Mouse (Mus musculus): ENCODE measurements around the gene Fsip1. TPM values are rescaled to one million over a fixed set of nuclear protein-coding genes. Genes with fewer than 3 reads are reported as not detected.

Gene Fsip1
- total RNA-seq (2014; rRNA removed) (0.58 and 1.5 TPM in 2 replicates), polyA plus RNA-seq (2015; fragmentation: Nextera tagmentation; extraction: Ambion mirVana) (3.7 and 3.9 TPM in 2 replicates)

DNA sequence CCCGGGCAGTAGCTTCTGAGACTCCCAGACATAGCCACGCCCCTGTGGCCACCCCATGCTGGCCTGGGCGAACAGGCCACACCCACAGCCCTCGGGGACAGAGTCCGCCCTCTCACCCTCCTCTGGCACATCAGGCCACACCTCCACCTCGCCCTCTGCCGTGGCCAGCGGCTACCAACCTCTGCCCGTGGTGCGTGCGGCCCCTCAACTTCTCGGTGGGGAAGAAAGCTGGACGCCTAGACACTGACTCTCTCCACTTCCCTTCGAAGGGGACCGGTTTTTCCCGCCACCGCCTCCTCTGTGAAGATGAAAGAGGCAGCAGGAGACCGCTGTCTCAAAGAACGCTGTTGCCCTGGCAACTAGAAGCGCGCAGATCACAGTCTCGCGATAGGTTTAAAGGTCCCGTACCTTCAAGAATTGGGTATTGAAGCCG lies at the start of gene Fsip1:
TSS of gene Fsip1 (minus strand) at position 346 of the 433 bp plus-strand sequence.
- no peaks in the 10 kb centered on the region for H3K4me1 ChIP-seq (ENCODE audit: insufficient read depth, low read length)
- DNase-seq (ENCODE audit: low spot score) (peak; percentile 89), ATAC-seq (peak; percentile 91)
- no peak within 1 kb of the TSS for H3K27ac ChIP-seq
- H3K9me3 ChIP-seq (ENCODE audit: low read length), result no peaks in the 10 kb centered on the region
- peak within 1 kb of the TSS; percentile 58 for H3K4me2 ChIP-seq (ENCODE audit: low read depth, low read length)
- H3K36me3 ChIP-seq (ENCODE audit: insufficient read depth, low read length), result no peaks in the 10 kb centered on the region
- TF ChIP-seq CTCF (IDR thresholded peaks at IDR 0.05; ENCODE audit: low read depth), result no peak
- H3K27me3 ChIP-seq (ENCODE audit: insufficient read depth, low read length), result no peaks in the 10 kb centered on the region
- 4% methylated on average over 23 of the region's 25 CpGs for WGBS
- peak within 1 kb of the TSS; percentile 38; the same call in 1 of the 2 replicates for H3K9ac ChIP-seq (replicated peaks; ENCODE audit: low read length)
- peak within 1 kb of the TSS; percentile 45 for H3K4me3 ChIP-seq (ENCODE audit: low read length)

DNA sequence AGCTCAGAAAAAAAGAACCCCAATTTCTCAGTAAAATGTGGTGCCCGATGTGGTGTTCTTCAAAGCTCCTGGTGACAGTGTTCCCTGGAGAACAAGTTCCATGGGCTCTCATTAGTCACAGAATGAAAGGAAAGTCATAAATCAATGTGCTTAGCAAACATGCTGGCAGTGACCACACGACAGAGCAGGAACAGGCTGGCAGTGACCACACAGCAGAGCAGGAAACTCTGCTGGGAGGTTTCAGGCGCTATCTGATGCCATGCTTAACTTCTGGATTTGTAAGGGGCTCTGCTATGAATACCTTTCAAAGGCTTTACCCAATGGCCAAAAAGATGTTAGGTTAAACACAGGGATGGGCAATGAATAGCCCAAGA lies 49.7 kb upstream of the Fsip1 start:
- no peak overlapping the region for H3K4me2 ChIP-seq (ENCODE audit: low read depth, low read length)
- H3K9ac ChIP-seq (replicated peaks; ENCODE audit: low read length), result no peak overlapping the region
- no peaks in the 10 kb centered on the region for H3K36me3 ChIP-seq (ENCODE audit: insufficient read depth, low read length)
- peak; percentile 18 for DNase-seq (ENCODE audit: low spot score)
- H3K27me3 ChIP-seq (ENCODE audit: insufficient read depth, low read length), result no peaks in the 10 kb centered on the region
- 45% methylated on average over 3 of the region's 3 CpGs for WGBS
- ATAC-seq, result no peak
- no peaks in the 10 kb centered on the region for H3K9me3 ChIP-seq (ENCODE audit: low read length)
- H3K4me1 ChIP-seq (ENCODE audit: insufficient read depth, low read length), result 0 out of 2 replicates have a peak, but pooled peaks cover 4% of the 10 kb centered on the region
- H3K4me3 ChIP-seq (ENCODE audit: low read length), result no peak overlapping the region
- no peak for TF ChIP-seq CTCF (IDR thresholded peaks at IDR 0.05; ENCODE audit: low read depth)
- H3K27ac ChIP-seq, result no peak overlapping the region

DNA sequence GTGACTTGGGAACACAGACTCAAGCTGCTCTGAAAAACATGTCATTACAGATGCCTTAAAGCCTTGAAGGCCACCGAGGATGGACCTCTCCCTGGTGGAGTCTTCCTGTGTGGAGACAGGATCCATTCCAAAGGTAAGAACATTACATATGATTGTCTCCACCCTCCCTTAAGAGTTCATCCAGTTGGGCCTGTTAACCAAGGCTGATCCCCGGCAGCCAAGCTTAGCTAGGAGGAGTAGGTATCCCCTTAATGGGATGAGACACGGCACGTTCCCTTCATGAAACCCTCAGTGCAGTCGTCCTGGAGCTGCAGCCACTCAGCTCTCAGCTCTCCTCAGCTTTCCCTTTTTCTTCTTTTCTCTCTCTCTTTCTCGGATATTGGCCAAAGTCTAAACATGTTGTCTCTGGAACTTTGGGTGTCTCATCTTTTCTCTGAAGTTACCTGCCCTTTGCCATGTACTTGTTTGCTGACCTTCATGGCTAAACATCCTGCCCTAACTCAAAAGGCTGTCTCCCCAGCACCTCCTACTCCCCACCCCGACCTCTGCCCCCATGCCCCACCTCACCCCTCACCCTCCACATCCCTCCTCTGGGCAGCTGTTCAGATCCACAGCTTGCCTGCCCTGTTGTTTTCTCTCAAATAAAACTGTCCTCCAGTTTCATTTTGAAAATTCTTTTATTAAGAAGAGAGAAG lies 49.2 kb upstream of the Fsip1 start:
- Histone ChIP-seq H3K27ac (no peak overlapping the region), H3K4me2 (ENCODE audit: low read depth, low read length) (no peak overlapping the region), H3K27me3 (ENCODE audit: insufficient read depth, low read length) (no peaks in the 10 kb centered on the region), H3K36me3 (ENCODE audit: insufficient read depth, low read length) (no peaks in the 10 kb centered on the region), H3K4me1 (ENCODE audit: insufficient read depth, low read length) (0 out of 2 replicates have a peak, but pooled peaks cover 4% of the 10 kb centered on the region), H3K9ac (replicated peaks; ENCODE audit: low read length) (no peak overlapping the region), H3K4me3 (ENCODE audit: low read length) (no peak overlapping the region), H3K9me3 (ENCODE audit: low read length) (no peaks in the 10 kb centered on the region)
- no peak for DNase-seq (ENCODE audit: low spot score)
- 74% methylated on average over 7 of the region's 7 CpGs for WGBS
- ATAC-seq, result no peak
- no peak for TF ChIP-seq CTCF (IDR thresholded peaks at IDR 0.05; ENCODE audit: low read depth)

DNA sequence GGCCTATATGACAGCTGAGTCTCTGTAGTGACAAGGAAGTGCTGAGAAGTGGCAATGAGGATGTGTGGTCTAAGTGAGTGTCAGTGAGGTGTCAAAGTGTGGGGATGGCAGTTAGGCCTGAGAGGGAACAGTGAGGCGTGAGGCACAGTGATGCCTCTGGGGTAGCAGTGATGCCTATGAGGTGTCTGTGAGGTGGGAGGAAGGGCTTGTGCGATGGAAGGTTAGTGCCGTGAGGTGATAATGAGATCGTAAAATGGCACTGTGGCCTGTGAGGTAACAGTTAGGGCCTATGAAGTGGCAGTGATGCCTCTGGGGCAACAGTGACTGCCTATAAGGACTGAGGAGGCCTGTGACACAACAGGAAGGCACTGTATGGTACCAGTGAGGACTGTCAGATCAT lies 46.7 kb upstream of the Fsip1 start:
- H3K9ac ChIP-seq (replicated peaks; ENCODE audit: low read length), result no peak overlapping the region
- H3K9me3 ChIP-seq (ENCODE audit: low read length), result no peaks in the 10 kb centered on the region
- no peak for TF ChIP-seq CTCF (IDR thresholded peaks at IDR 0.05; ENCODE audit: low read depth)
- H3K4me3 ChIP-seq (ENCODE audit: low read length), result no peak overlapping the region
- H3K4me2 ChIP-seq (ENCODE audit: low read depth, low read length), result no peak overlapping the region
- no peaks in the 10 kb centered on the region for H3K27me3 ChIP-seq (ENCODE audit: insufficient read depth, low read length)
- no peak for ATAC-seq
- no peak overlapping the region for H3K27ac ChIP-seq
- H3K4me1 ChIP-seq (ENCODE audit: insufficient read depth, low read length), result 0 out of 2 replicates have a peak, but pooled peaks cover 4% of the 10 kb centered on the region
- no peak for DNase-seq (ENCODE audit: low spot score)
- 94% methylated on average over 4 of the region's 4 CpGs for WGBS
- H3K36me3 ChIP-seq (ENCODE audit: insufficient read depth, low read length), result no peaks in the 10 kb centered on the region

DNA sequence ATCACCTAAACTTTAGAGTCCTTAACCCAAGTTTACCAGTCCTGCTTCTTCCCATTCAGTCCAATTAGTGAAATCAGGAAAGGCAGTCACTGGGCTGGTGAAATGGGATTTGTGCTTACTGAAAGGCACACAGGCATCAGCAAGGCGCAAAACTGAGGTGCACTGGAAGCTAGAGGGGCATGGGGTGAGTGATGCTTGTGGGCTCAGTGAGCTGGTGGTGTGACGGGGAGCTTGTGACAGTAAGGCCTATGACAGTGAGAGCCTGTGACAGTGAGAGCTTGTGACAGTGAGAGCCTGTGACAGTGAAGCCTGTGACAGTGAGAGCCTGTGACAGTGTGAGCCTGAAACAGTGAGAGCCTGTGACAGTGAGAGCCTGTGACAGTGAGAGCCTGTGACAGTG lies 44.9 kb upstream of the Fsip1 start:
- H3K4me1 ChIP-seq (ENCODE audit: insufficient read depth, low read length), result no peaks in the 10 kb centered on the region
- no peak overlapping the region for H3K9ac ChIP-seq (replicated peaks; ENCODE audit: low read length)
- H3K4me2 ChIP-seq (ENCODE audit: low read depth, low read length), result no peak overlapping the region
- DNase-seq (ENCODE audit: low spot score), result no peak
- H3K36me3 ChIP-seq (ENCODE audit: insufficient read depth, low read length), result no peaks in the 10 kb centered on the region
- no peaks in the 10 kb centered on the region for H3K27me3 ChIP-seq (ENCODE audit: insufficient read depth, low read length)
- no peaks in the 10 kb centered on the region for H3K9me3 ChIP-seq (ENCODE audit: low read length)
- WGBS, result 86% methylated on average over 2 of the region's 2 CpGs
- no peak overlapping the region for H3K4me3 ChIP-seq (ENCODE audit: low read length)
- ATAC-seq, result no peak
- no peak overlapping the region for H3K27ac ChIP-seq
- no peak for TF ChIP-seq CTCF (IDR thresholded peaks at IDR 0.05; ENCODE audit: low read depth)

DNA sequence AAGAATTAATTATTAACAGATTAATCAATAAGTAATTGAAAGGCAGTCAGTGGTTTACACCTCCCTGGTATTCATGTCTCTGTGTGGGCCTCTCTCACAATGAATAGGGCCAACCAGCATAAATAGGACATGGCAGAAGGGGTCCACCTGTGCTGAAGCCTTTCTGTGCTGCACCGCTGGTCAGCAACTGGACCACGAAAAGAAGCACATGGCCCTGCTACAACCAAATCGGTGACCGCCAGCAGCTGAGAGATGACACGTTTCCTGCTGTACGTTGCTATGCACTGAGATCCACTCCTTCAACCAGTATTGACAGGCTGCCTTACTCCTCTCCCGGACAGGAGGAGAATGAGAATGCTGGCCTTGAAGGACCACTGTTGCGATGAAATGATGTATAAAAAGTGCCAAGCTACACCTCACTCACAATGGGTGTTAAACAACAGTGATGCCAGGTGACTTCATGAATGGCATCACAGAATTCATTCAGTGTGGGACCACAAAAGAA lies 44.3 kb upstream of the Fsip1 start:
- Histone ChIP-seq H3K27ac (no peak overlapping the region), H3K9me3 (ENCODE audit: low read length) (no peaks in the 10 kb centered on the region), H3K36me3 (ENCODE audit: insufficient read depth, low read length) (no peaks in the 10 kb centered on the region), H3K4me2 (ENCODE audit: low read depth, low read length) (no peak overlapping the region), H3K27me3 (ENCODE audit: insufficient read depth, low read length) (no peaks in the 10 kb centered on the region), H3K4me3 (ENCODE audit: low read length) (no peak overlapping the region), H3K9ac (replicated peaks; ENCODE audit: low read length) (no peak overlapping the region), H3K4me1 (ENCODE audit: insufficient read depth, low read length) (no peaks in the 10 kb centered on the region)
- WGBS, result 64% methylated on average over 8 of the region's 8 CpGs
- DNase-seq (ENCODE audit: low spot score) (no peak), ATAC-seq (0 out of 2 replicates have a peak, but pooled peaks have one; percentile 27)
- no peak for TF ChIP-seq CTCF (IDR thresholded peaks at IDR 0.05; ENCODE audit: low read depth)

DNA sequence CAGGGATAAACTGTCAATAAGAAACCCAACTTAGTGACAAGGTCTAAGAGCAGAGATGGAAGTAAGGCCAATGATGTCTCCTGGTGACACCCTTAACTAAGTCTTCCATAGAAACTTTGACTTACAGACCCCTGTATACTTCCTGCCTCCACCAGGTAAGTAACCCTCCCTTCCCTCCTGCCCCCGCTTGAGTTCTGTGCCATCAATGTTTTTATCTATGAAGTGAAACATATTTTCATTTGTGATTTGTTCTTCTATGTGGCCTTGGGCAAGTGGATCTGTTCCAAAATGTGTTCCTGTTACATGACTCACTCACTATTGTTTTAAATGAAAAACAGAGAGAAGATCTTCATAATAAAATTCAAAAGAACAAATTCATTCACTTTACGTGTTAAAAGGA lies 43.2 kb upstream of the Fsip1 start:
- Histone ChIP-seq H3K4me1 (ENCODE audit: insufficient read depth, low read length) (no peaks in the 10 kb centered on the region), H3K27me3 (ENCODE audit: insufficient read depth, low read length) (no peaks in the 10 kb centered on the region), H3K27ac (no peak overlapping the region), H3K9me3 (ENCODE audit: low read length) (no peaks in the 10 kb centered on the region), H3K36me3 (ENCODE audit: insufficient read depth, low read length) (no peaks in the 10 kb centered on the region), H3K4me2 (ENCODE audit: low read depth, low read length) (no peak overlapping the region), H3K4me3 (ENCODE audit: low read length) (no peak overlapping the region), H3K9ac (replicated peaks; ENCODE audit: low read length) (no peak overlapping the region)
- 96% methylated on average over 2 of the region's 2 CpGs for WGBS
- no peak for DNase-seq (ENCODE audit: low spot score)
- TF ChIP-seq CTCF (IDR thresholded peaks at IDR 0.05; ENCODE audit: low read depth), result no peak
- no peak for ATAC-seq
